Mouse (Mus musculus) lung, embryonic 14.5 days (tissue): ENCODE measurements around the gene Angptl7. TPM values are rescaled to one million over a fixed set of nuclear protein-coding genes. Genes with fewer than 3 reads are reported as not detected.

ENCODE experiments used
- ATAC-seq: fragments of 200-750 bp; cut with Nextera tagmentation; 2 replicates; pipeline ENCODE4 v1.8.0; 2017; ENCODE audit warnings: mild to moderate bottlenecking, moderate TSS enrichment, moderate library complexity; ENCODE audit not compliant: insufficient read depth
- DNase-seq: peaks from one replicate; pipeline ENCODE4 v3.0.0-alpha.2; 2015
- H3K27ac ChIP-seq: fragments of 300-500 bp; sonication (generic); 2 replicates; pipeline ENCODE4 v1.5.1; 2014; ENCODE audit warnings: low read depth, mild to moderate bottlenecking, moderate library complexity
- H3K27me3 ChIP-seq: fragments of 300-500 bp; sonication (generic); 2 replicates; pipeline ENCODE4 v1.6.1; 2014; ENCODE audit warnings: low read length, control low read depth; ENCODE audit not compliant: insufficient read depth
- H3K36me3 ChIP-seq: fragments of 300-500 bp; sonication (generic); 2 replicates; pipeline ENCODE4 v1.6.1; 2014; ENCODE audit warnings: control low read depth; ENCODE audit not compliant: insufficient read depth
- H3K4me1 ChIP-seq: fragments of 300-500 bp; sonication (generic); 2 replicates; pipeline ENCODE4 v1.6.1; 2014; ENCODE audit warnings: antibody characterized with exemption, control low read depth; ENCODE audit not compliant: insufficient read depth
- H3K4me2 ChIP-seq: fragments of 300-500 bp; sonication (generic); 2 replicates; pipeline ENCODE4 v1.6.1; 2014; ENCODE audit warnings: mild to moderate bottlenecking
- H3K4me3 ChIP-seq: fragments of 300-500 bp; sonication (generic); 2 replicates; pipeline ENCODE4 v1.5.1; 2014; ENCODE audit warnings: low read depth, low read length
- H3K9ac ChIP-seq: fragments of 300-500 bp; sonication (generic); 2 replicates; pipeline ENCODE4 v1.6.1; 2014
- H3K9me3 ChIP-seq: fragments of 300-500 bp; sonication (generic); 2 replicates; pipeline ENCODE4 v1.6.1; 2016; ENCODE audit warnings: low read depth, low read length, control low read depth
- CTCF ChIP-seq: IDR thresholded peaks from 2 replicates; pipeline ENCODE4 v1.5.1; 2016; ENCODE audit warnings: antibody characterized with exemption, low read depth
- WGBS: fragments of 180-500 bp; shearing (Covaris S2); extraction: QIAGEN DNeasy Blood & Tissue Kit; methylation state at CpG from one replicate; pipeline ENCODE4 v1.1.7; 2014; 5-methylcytosine and 5-hydroxymethylcytosine counted together
- polyA plus RNA-seq: library from polyadenylated mRNA; unstranded; fragments of >200 nt; fragmentation: Nextera tagmentation; extraction: Ambion mirVana; gene quantifications from 2 replicates; pipeline ENCODE4 v1.2.1, GENCODE M21; 2014

Angptl7 gene
- polyA plus RNA-seq, 1 experiment from 2014 or later: 0.75 TPM

DNA sequence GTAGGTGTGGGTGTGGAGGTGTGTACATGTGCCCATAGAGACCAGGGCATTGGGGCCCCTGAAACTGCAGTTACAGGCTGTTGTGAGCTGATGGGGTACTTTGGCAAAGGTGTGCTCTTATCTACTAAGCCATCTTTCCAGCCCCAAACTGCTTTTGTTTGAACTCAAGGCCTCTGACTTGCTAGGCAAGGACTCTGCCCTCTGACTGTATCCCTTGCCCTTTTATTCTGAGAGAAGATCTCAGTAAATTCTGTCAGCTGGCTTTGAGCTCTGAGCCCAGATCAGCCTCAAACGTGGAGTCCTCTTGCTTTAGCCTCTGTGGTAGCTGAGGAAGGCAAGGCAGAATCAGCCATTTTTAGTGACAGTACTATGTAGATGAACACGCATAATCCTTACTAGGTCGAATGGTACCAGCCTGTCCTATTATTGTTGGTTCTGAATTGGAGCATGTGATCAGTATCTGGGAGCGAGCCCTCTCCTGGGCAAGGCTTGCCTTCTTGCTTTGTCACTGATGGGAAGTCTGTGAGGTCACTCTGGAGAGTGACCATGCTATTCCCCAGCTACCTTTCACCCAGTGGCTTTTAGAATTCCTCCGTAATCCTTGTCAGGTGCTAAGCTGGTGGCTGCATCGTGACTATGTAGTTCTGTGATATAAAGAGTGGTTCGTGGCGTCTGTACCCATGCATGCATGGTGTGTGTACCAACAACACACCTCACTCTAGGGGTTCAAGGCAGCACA lies 27.7 kb downstream of the Angptl7 start:
- no peak overlapping the region for H3K27ac ChIP-seq
- 90% methylated on average over 8 of the region's 8 CpGs for WGBS
- no peaks in the 10 kb centered on the region for H3K27me3 ChIP-seq
- H3K36me3 ChIP-seq: peaks cover 93% of the 10 kb centered on the region
- no peak overlapping the region for H3K9ac ChIP-seq
- no peaks in the 10 kb centered on the region for H3K4me1 ChIP-seq
- ATAC-seq (no peak), DNase-seq (no peak)
- H3K4me3 ChIP-seq: no peak overlapping the region
- no peak for TF ChIP-seq CTCF
- no peaks in the 10 kb centered on the region for H3K9me3 ChIP-seq
- no peak overlapping the region for H3K4me2 ChIP-seq

DNA sequence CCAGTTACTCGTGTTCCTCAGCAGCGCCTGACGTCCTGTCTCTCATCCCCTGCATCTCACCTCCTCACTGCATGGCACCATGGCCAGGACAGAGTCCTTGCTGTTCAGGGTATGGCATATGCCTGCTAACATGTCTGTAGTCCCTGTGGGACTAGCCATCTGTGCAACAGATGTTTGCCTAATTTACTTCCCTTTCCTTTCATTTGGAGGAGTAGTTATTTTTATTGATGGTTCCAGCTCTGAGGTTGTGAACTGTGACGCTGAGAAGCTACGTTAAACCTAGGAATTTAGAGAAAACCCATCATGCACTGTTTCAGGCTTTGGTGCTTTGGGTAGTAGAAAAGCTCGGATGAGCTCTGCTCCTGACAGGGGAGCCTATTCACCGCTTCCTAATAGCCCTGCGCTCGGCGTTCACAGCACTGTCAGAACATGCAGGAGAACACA lies 28.9 kb downstream of the Angptl7 start:
- DNase-seq: no peak
- no peak for TF ChIP-seq CTCF
- H3K36me3 ChIP-seq: peaks cover 94% of the 10 kb centered on the region
- H3K9me3 ChIP-seq: no peaks in the 10 kb centered on the region
- H3K27ac ChIP-seq: no peak overlapping the region
- no peaks in the 10 kb centered on the region for H3K4me1 ChIP-seq
- H3K9ac ChIP-seq: no peak overlapping the region
- 87% methylated on average over 10 of the region's 10 CpGs for WGBS
- ATAC-seq: no peak
- no peak overlapping the region for H3K4me2 ChIP-seq
- H3K4me3 ChIP-seq: no peak overlapping the region
- H3K27me3 ChIP-seq: no peaks in the 10 kb centered on the region

DNA sequence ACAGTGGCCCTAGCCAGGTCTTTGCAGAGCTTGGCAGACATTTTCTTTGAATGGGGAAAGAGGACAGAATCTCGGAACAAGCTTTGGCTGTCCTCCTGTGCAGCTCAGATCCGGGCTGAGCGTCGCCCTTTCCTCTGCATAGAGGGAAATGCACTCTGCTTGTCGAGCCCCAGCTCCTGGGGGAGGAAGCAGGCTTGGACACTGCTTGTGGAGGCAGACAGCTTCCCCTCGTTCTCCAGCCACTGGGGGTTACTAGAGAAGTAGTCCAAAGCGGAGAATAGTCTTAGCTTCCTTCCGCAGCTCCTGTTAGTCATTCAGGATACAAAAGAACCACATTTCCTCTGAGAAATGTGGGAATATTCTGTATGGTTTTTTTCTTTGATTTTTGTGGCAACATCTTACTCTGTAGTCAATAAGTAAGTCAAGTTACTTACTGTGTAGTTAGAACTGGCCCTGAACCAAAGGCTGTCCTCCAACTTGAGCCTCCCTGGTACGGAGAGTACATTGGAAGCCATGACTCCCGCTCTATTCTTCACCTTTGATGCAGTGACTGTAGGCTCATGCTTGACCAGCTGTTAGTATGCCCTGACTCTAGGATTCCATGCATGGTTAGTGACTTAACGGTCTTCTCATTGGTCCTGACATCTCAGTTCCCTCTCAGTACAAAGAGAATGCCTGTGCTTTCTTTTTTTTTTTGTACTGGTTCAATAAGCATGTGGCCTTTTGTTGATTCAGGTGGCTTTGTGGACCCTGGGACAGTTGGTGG lies 30.6 kb downstream of the Angptl7 start:
- DNase-seq (no peak), ATAC-seq (no peak)
- Histone ChIP-seq H3K4me3 (no peak overlapping the region), H3K36me3 (peaks cover 93% of the 10 kb centered on the region), H3K9ac (no peak overlapping the region), H3K27me3 (no peaks in the 10 kb centered on the region), H3K9me3 (no peaks in the 10 kb centered on the region), H3K4me2 (no peak overlapping the region), H3K4me1 (no peaks in the 10 kb centered on the region), H3K27ac (no peak overlapping the region)
- TF ChIP-seq CTCF: no peak
- WGBS: 92% methylated on average over 11 of the region's 11 CpGs

DNA sequence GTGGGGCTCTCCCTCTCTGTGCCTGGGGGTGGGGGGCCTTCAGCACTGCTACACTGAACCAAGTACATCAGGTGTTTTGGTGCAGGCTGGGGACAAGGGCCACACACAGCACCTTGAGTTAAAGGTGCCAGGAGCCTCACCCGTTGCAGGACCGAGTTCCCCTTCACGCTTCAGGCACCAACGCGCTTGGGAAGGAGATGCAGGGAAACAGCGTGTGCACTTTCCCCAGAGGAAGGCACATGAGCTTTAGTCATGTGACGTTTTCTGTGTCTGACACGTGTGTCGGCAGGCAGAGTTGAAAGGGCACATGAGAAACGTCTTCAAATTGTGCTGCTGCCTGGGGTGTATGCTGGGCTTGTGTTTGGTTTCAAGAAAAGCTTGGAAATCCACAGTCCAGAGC lies 31.9 kb downstream of the Angptl7 start:
- DNase-seq (no peak), ATAC-seq (no peak)
- TF ChIP-seq CTCF: no peak
- Histone ChIP-seq H3K36me3 (peaks cover 97% of the 10 kb centered on the region), H3K4me3 (no peak overlapping the region), H3K9me3 (no peaks in the 10 kb centered on the region), H3K4me2 (no peak overlapping the region), H3K9ac (no peak overlapping the region), H3K27me3 (no peaks in the 10 kb centered on the region), H3K4me1 (no peaks in the 10 kb centered on the region), H3K27ac (no peak overlapping the region)
- WGBS: 88% methylated on average over 10 of the region's 10 CpGs

DNA sequence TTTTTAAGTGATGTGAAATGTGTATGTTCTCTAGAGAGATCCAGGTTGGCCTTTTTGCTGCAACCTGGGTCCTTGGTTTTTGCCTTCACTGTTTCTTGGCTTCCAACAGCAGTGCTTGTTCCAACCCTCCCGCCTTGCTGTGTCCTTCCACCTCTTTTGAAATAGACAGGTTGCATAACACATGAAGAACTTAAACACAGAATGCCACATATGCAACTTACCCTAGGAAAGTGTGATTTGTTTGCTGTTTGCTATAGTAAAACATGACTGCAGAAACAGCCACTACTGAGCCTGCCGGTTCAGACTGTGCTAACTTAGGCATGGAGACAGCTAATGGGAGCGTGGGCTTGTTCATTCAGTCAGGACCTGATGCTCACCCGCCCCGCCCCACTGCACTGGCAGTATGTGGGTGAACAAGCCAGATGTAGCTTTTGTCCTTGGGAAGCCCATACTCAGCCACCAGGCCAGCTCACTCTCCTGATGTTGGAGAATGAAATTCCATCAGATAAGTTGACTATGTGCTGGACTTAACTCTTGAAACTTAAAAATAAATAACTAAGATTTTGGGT lies 33.7 kb downstream of the Angptl7 start:
- WGBS: 92% methylated on average over 5 of the region's 5 CpGs
- DNase-seq (no peak), ATAC-seq (no peak)
- H3K9ac ChIP-seq: no peak overlapping the region
- no peaks in the 10 kb centered on the region for H3K27me3 ChIP-seq
- H3K4me1 ChIP-seq: no peaks in the 10 kb centered on the region
- no peak for TF ChIP-seq CTCF
- H3K36me3 ChIP-seq: peaks cover 95% of the 10 kb centered on the region
- no peaks in the 10 kb centered on the region for H3K9me3 ChIP-seq
- H3K27ac ChIP-seq: no peak overlapping the region
- no peak overlapping the region for H3K4me3 ChIP-seq
- H3K4me2 ChIP-seq: no peak overlapping the region

DNA sequence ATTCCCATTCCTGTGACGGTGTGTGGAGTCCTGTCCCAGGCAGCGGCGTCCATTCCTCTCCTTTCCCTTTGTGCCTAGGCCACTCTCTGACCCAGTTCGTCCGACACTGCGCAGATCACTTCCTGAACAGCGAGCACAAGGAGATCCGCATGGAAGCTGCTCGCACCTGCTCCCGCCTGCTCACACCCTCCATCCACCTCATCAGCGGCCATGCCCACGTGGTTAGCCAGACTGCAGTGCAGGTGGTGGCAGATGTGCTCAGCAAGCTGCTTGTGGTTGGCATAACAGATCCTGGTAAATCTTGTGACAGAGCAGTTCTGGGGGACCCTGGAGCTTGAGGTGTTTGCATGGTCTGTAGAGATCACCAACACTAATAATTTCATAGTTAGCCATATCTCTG lies 35.4 kb downstream of the Angptl7 start:
- no peak for DNase-seq
- WGBS: 93% methylated on average over 12 of the region's 12 CpGs
- no peak for ATAC-seq
- Histone ChIP-seq H3K36me3 (peaks cover 93% of the 10 kb centered on the region), H3K4me1 (no peaks in the 10 kb centered on the region), H3K4me2 (no peak overlapping the region), H3K4me3 (no peak overlapping the region), H3K27me3 (no peaks in the 10 kb centered on the region), H3K9ac (no peak overlapping the region), H3K27ac (no peak overlapping the region), H3K9me3 (no peaks in the 10 kb centered on the region)
- no peak for TF ChIP-seq CTCF

DNA sequence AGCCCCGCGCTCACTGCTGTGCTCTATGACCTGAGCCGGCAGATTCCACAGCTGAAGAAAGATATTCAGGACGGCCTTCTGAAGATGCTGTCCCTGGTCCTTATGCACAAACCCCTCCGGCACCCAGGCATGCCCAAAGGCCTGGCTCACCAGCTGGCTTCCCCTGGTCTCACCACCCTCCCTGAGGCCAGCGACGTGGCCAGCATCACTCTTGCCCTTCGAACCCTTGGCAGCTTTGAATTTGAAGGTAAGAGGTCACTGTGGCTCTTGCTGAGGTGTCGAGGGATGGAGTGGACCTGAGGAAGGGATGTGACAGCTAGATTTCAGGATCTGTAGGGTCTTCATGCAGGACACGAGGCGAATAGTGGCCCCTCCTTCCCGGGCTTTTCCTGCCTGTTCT lies 36.0 kb downstream of the Angptl7 start:
- no peak overlapping the region for H3K27ac ChIP-seq
- H3K4me2 ChIP-seq: no peak overlapping the region
- no peak overlapping the region for H3K9ac ChIP-seq
- ATAC-seq (no peak), DNase-seq (no peak)
- no peaks in the 10 kb centered on the region for H3K27me3 ChIP-seq
- WGBS: 88% methylated on average over 12 of the region's 12 CpGs
- no peak for TF ChIP-seq CTCF
- H3K9me3 ChIP-seq: no peaks in the 10 kb centered on the region
- peaks cover 93% of the 10 kb centered on the region for H3K36me3 ChIP-seq
- H3K4me3 ChIP-seq: no peak overlapping the region
- H3K4me1 ChIP-seq: no peaks in the 10 kb centered on the region
